Mouse (Mus musculus) liver, adult 2 months (tissue): ENCODE measurements around the gene Vmn1r2.
"Not testable (repeated sequence)": the region's sequence is repeated elsewhere in the genome, so short reads cannot be mapped to it uniquely, and the experiment has no call there.

ENCODE experiments used
- CTCF ChIP-seq: fragments of 200-500 bp; IDR thresholded peaks from 2 replicates; pipeline ENCODE4 v1.5.1; 2011; ENCODE audit warnings: low read depth, low read length, control low read depth
- POLR2A ChIP-seq: fragments of 200-500 bp; IDR thresholded peaks from 2 replicates; pipeline ENCODE4 v1.6.1; 2011; ENCODE audit warnings: low read length, control low read depth; ENCODE audit not compliant: insufficient read depth; ENCODE audit errors: extremely low read depth

DNA sequence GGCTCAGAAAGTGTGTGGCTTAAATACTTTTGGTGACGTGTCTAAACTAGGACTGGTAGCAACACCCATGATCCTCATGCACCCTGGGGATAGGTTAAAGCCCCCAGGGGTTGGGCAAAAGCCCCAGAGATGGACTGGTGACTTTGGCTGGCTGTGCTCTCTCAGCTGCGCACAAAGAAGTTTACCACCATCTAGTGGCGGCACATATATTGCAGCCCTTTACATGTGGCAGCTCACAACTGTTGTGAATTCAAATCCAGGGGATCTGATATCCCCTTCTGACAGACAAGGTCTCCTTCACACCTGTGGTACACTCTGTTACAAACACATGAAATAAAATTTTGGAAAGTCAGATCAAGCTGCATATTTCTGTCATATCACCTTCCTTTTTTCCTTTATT, 19.2 kb upstream of the Vmn1r2 start:
- not testable (repeated sequence) for TF ChIP-seq POLR2A, CTCF
